Mouse (Mus musculus) kidney, postnatal 0 days (tissue): ENCODE measurements around the gene 6430571L13Rik. TPM values are rescaled to one million over a fixed set of nuclear protein-coding genes. Genes with fewer than 3 reads are reported as not detected.
"Not testable (repeated sequence)": the region's sequence is repeated elsewhere in the genome, so short reads cannot be mapped to it uniquely, and the experiment has no call there.

Source experiments
- ATAC-seq: fragments of 200-750 bp; cut with Nextera tagmentation; replicated peaks from 2 replicates; pipeline ENCODE4 v1.8.0; 2017; ENCODE audit warnings: low read depth, moderate number of reproducible peaks, moderate TSS enrichment, moderate library complexity; ENCODE audit not compliant: low FRiP score
- DNase-seq: peaks from one replicate; pipeline ENCODE4 v3.0.0-alpha.2; 2016; ENCODE audit warnings: low spot score
- H3K27ac ChIP-seq: fragments of 300-500 bp; sonication (generic); 2 replicates; pipeline ENCODE4 v1.5.1; 2014; ENCODE audit warnings: mild to moderate bottlenecking
- H3K27me3 ChIP-seq: fragments of 300-500 bp; sonication (generic); 2 replicates; pipeline ENCODE4 v1.6.1; 2014; ENCODE audit warnings: low read length, mixed read lengths; ENCODE audit not compliant: insufficient read depth
- H3K36me3 ChIP-seq: fragments of 300-500 bp; sonication (generic); 2 replicates; pipeline ENCODE4 v1.6.1; 2014; ENCODE audit warnings: low read length, mixed read lengths; ENCODE audit not compliant: insufficient read depth
- H3K4me1 ChIP-seq: fragments of 300-500 bp; sonication (generic); replicated peaks from 2 replicates; pipeline ENCODE4 v1.6.1; 2014; ENCODE audit warnings: antibody characterized with exemption, low read length, mixed read lengths; ENCODE audit not compliant: insufficient read depth
- H3K4me2 ChIP-seq: fragments of 300-500 bp; sonication (generic); 2 replicates; pipeline ENCODE4 v1.6.1; 2014; ENCODE audit warnings: mild to moderate bottlenecking, low read length, moderate library complexity, mixed read lengths
- H3K4me3 ChIP-seq: fragments of 300-500 bp; sonication (generic); replicated peaks from 2 replicates; pipeline ENCODE4 v1.5.1; 2014; ENCODE audit warnings: low read depth, low read length
- H3K9ac ChIP-seq: fragments of 300-500 bp; sonication (generic); 2 replicates; pipeline ENCODE4 v1.6.1; 2014; ENCODE audit warnings: low read depth, low read length
- H3K9me3 ChIP-seq: fragments of 300-500 bp; sonication (generic); replicated peaks from 2 replicates; pipeline ENCODE4 v1.6.1; 2016; ENCODE audit warnings: low read length, inconsistent platforms, mixed read lengths
- CTCF ChIP-seq: IDR thresholded peaks from 2 replicates; pipeline ENCODE4 v1.5.1; 2016; ENCODE audit warnings: antibody characterized with exemption, low read depth, mild to moderate bottlenecking, moderate library complexity
- WGBS: fragments of 180-500 bp; shearing (Covaris S2); extraction: QIAGEN DNeasy Blood & Tissue Kit; methylation state at CpG from one replicate; pipeline ENCODE4 v1.1.7; 2014; 5-methylcytosine and 5-hydroxymethylcytosine counted together
- polyA plus RNA-seq: library from polyadenylated mRNA; unstranded; fragments of >200 nt; fragmentation: Nextera tagmentation; extraction: Ambion mirVana; gene quantifications from 2 replicates; pipeline ENCODE4 v1.2.1, GENCODE M21; 2015

6430571L13Rik gene
- polyA plus RNA-seq, 1 experiment from 2014 or later: 2.0 TPM

DNA sequence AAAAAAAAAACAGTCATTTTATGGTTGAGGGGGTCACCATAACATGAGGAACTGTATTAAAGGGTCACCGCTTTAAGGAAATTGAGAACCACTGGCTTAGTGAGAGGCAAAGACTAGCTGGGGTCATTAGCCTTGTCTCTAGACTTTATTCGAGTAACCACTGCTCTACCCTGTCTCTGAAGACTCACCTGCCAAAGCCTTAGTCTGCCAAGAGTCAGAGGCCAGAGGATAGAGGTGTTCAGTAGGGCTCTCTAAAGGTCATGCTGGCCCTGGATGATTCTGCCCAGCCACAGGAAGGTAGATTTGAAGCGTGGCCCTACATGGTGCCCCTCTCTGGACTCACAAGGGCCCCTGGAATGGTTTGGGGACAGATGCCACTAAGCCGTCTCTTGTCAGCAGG, 35.4 kb upstream of the 6430571L13Rik start:
- H3K4me3 ChIP-seq: no peak overlapping the region
- WGBS: 86% methylated on average over 4 of the region's 4 CpGs
- TF ChIP-seq CTCF: no peak
- H3K27ac ChIP-seq: peak overlapping the region; percentile 92
- no peak overlapping the region for H3K4me2 ChIP-seq
- DNase-seq: no peak
- H3K36me3 ChIP-seq: peaks cover 20% of the 10 kb centered on the region; the same call in 1 of the 2 replicates
- no peaks in the 10 kb centered on the region for H3K9me3 ChIP-seq
- no peak overlapping the region for H3K9ac ChIP-seq
- no peaks in the 10 kb centered on the region for H3K27me3 ChIP-seq
- no peak for ATAC-seq
- peaks cover 28% of the 10 kb centered on the region for H3K4me1 ChIP-seq

DNA sequence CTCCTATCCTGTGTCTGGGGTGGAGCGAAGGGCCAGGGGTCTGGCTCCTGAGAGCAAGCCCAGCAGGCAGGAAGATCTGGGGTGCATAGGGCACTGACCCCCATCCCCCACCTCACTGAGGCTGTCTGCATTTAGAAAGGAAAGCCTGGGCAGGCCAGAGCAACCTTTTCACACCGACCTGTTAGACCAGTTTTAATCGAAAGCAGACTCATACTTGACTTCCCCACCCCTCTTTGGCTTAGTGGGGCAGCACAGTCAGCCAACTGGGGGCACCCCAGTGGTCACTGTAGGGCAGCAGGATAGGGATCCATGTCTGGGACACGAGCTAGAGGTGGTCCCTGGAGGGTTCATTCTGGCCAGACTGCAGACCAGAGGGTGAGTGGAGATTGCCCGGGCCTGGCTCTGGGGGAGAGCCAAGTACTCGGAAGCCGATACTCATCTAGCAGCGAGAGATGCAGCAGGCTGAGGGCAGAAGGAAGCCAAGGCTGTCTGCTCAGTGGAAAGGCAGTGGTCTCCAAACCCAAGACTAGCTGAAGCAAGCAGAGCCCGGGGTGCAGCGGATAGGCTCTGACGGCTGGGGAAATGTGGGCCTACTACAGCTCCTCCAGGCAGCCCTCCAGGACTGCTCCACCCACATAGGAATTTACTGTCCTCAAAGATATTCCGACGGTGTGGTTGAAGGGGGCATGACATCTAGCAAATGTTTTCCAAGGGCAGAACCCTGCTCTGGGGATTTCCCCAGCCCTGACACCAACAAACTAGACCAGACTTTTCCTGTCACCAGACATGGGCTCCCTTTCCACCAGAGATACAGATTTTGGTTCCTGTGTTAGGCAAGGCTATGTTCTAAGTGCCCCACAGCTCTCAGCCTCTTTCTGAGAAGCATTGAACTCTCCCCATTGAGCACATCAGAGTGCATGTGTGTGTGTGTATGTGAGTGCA, 34.5 kb upstream of the 6430571L13Rik start:
- ATAC-seq: no peak
- DNase-seq: peak; percentile 14
- TF ChIP-seq CTCF: no peak
- Histone ChIP-seq H3K4me2 (no peak overlapping the region), H3K9ac (no peak overlapping the region), H3K36me3 (peaks cover 12% of the 10 kb centered on the region; the same call in 1 of the 2 replicates), H3K27me3 (no peaks in the 10 kb centered on the region), H3K4me3 (no peak overlapping the region), H3K4me1 (peaks cover 28% of the 10 kb centered on the region), H3K9me3 (no peaks in the 10 kb centered on the region), H3K27ac (peak overlapping the region; percentile 92)
- 42% methylated on average over 13 of the region's 13 CpGs for WGBS

DNA sequence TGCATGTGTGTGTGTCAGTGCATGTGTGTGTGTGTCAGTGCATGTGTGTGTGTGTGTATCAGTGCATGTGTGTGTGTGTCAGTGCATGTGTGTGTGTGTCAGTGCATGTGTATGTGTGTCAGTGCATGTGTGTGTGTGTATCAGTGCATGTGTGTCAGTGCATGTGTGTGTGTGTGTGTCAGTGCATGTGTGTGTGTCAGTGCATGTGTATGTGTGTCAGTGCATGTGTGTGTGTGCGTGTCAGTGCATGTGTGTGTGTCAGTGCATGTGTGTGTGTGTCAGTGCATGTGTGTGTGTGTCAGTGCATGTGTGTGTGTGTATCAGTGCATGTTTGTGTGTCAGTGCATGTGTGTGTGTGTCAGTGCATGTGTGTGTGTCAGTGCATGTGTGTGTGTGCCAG, 33.7 kb upstream of the 6430571L13Rik start:
- 93% methylated on average over 1 of the region's 1 CpGs for WGBS
- DNase-seq, ATAC-seq, H3K4me3 ChIP-seq, H3K36me3 ChIP-seq, H3K9me3 ChIP-seq, H3K27me3 ChIP-seq, H3K4me2 ChIP-seq, H3K9ac ChIP-seq: not testable (repeated sequence)
- Histone ChIP-seq H3K27ac (peak overlapping the region; percentile 92), H3K4me1 (peaks cover 28% of the 10 kb centered on the region)

DNA sequence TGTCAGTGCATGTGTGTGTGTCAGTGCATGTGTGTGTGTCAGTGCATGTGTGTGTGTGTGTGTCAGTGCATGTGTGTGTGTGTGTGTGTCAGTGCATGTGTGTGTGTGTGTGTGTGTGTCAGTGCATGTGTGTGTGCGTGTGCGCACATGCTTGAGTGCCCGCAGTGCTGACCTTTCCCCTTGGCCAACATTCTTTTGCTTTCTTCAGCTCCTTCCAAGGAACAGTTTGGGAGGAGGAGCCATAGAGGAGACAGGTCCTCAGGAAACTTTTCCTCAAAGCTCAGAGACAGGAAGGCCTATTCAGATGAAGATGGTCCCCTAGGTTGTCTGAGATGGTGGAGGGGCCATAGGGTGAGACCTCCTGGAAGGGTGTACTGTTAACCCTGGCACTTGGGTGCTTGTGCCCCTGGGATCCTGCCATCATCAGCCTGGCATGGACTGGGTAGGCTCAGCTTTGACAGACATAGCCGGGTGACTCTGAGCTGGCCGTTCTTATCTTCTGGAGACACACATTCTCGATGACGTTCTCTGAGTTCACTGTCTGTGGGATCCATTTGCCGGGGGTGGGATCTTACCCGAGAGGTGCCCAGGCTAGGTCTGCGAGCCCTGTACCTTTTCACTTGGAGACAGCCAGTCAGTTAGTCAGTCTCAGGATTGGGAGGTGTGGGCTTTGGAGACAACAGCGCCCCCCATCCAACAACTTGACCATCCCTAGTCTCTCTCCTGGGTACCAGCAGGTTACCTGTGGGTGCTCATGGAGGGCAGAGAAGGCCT, 33.1 kb upstream of the 6430571L13Rik start:
- H3K9ac ChIP-seq: no peak overlapping the region

DNA sequence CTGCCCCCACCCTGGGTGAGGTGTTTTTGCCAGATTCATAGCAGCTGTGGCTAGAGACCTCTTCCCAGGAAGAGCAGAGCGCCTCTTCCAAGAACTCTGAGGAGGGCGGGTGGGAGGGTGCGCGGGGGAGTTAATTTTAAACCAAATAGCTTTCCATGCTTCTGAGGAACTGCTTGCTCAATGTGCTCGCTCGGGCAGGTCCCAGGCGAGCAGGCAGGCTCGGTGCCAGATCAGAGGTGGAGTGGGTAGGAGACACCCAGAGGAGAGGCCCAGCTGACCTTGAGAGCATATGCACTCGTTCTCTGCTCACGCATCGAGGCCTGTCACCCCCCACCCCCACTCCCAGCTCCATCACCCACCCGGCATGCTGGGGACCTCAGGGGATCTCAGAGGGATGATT, 32.5 kb upstream of the 6430571L13Rik start:
- no peak for TF ChIP-seq CTCF
- peak overlapping the region; percentile 34; the same call in 1 of the 2 replicates for H3K4me2 ChIP-seq
- H3K27me3 ChIP-seq: no peaks in the 10 kb centered on the region
- H3K4me3 ChIP-seq: no peak overlapping the region
- H3K36me3 ChIP-seq: no peaks in the 10 kb centered on the region
- H3K27ac ChIP-seq: peak overlapping the region; percentile 92
- ATAC-seq: peak; percentile 92
- 19% methylated on average over 12 of the region's 12 CpGs for WGBS
- peaks cover 33% of the 10 kb centered on the region for H3K4me1 ChIP-seq
- no peak overlapping the region for H3K9ac ChIP-seq
- peak; percentile 89 for DNase-seq
- H3K9me3 ChIP-seq: no peaks in the 10 kb centered on the region

More for the DNA sequence above, 33.1 kb upstream of the 6430571L13Rik start:
- Histone ChIP-seq H3K4me1 (peaks cover 28% of the 10 kb centered on the region), H3K9me3 (no peaks in the 10 kb centered on the region), H3K36me3 (no peaks in the 10 kb centered on the region), H3K4me3 (no peak overlapping the region), H3K27ac (peak overlapping the region; percentile 92), H3K27me3 (no peaks in the 10 kb centered on the region), H3K4me2 (peak overlapping the region; percentile 34; the same call in 1 of the 2 replicates)
- DNase-seq (peak; percentile 8), ATAC-seq (peak; percentile 24)
- 60% methylated on average over 11 of the region's 11 CpGs for WGBS
- TF ChIP-seq CTCF: 0 out of 2 replicates have a peak, but pooled peaks have one; percentile 22

DNA sequence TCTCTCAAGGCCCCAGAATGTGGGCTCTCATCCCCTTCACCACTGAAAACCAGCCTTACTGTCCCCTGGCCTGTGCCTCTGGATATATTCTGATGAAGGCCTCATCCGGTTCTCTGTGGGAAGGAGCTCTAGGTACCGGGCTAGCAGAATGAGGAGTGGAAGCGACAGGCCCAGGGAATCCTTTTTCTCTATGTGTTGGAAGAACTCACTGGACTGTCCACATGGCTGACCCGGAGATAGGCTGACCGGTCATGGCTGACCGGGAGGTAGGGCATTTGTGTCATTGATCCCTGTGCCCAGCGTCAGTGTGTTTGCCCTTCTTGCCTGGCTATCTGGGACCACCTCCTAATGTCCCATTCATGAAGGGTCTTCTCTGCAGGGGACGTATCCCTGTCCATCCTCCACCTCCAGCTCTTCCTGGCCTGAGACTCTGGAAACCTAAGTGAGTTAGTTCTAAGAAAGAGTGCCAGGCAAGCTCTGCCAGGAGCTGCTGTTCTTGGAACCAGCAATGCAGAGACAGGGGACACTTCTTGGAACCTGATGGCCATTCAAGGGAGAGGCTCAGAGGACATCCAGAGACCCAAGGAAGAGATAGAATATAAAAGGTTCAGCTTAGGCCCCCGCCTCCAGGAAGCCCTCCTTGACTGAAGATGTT, 31.9 kb upstream of the 6430571L13Rik start:
- TF ChIP-seq CTCF: no peak
- 0 out of 2 replicates have a peak, but pooled peaks have one; percentile 6 for ATAC-seq
- H3K27ac ChIP-seq: peak overlapping the region; percentile 92
- WGBS: 61% methylated on average over 9 of the region's 9 CpGs
- H3K4me2 ChIP-seq: no peak overlapping the region; the same call in 1 of the 2 replicates
- DNase-seq: no peak
- H3K4me1 ChIP-seq: peaks cover 35% of the 10 kb centered on the region
- H3K9ac ChIP-seq: no peak overlapping the region
- H3K27me3 ChIP-seq: no peaks in the 10 kb centered on the region
- no peaks in the 10 kb centered on the region for H3K9me3 ChIP-seq
- H3K36me3 ChIP-seq: no peaks in the 10 kb centered on the region
- no peak overlapping the region for H3K4me3 ChIP-seq
